Mouse (Mus musculus) neural tube, embryonic 13.5 days (tissue): ENCODE data around the gene Rad51d. TPM values are rescaled to one million over a fixed set of nuclear protein-coding genes. Genes with fewer than 3 reads are reported as not detected.
"Not testable (repeated sequence)": the region's sequence is repeated elsewhere in the genome, so short reads cannot be mapped to it uniquely, and the experiment has no call there.

Experiments
- ATAC-seq: fragments of 200-750 bp; cut with Nextera tagmentation; 2 replicates; pipeline ENCODE4 v1.8.0; 2017; ENCODE audit warnings: low read depth, mild to moderate bottlenecking, moderate TSS enrichment, moderate library complexity
- H3K27ac ChIP-seq: fragments of 300-500 bp; sonication (generic); replicated peaks from 2 replicates; pipeline ENCODE4 v1.5.1; 2015; ENCODE audit warnings: moderate library complexity, mild to moderate bottlenecking, inconsistent platforms
- H3K27me3 ChIP-seq: fragments of 300-500 bp; sonication (generic); 2 replicates; pipeline ENCODE4 v1.6.1; 2015; ENCODE audit warnings: mild to moderate bottlenecking, inconsistent platforms
- H3K36me3 ChIP-seq: fragments of 300-500 bp; sonication (generic); 2 replicates; pipeline ENCODE4 v1.6.1; 2015; ENCODE audit warnings: mild to moderate bottlenecking, inconsistent platforms
- H3K4me1 ChIP-seq: fragments of 300-500 bp; sonication (generic); replicated peaks from 2 replicates; pipeline ENCODE4 v1.6.1; 2015; ENCODE audit warnings: inconsistent platforms
- H3K4me2 ChIP-seq: fragments of 300-500 bp; sonication (generic); 2 replicates; pipeline ENCODE4 v1.6.1; 2015; ENCODE audit warnings: inconsistent platforms, mild to moderate bottlenecking, moderate library complexity
- H3K4me3 ChIP-seq: fragments of 300-500 bp; sonication (generic); 2 replicates; pipeline ENCODE4 v1.5.1; 2015; ENCODE audit warnings: mild to moderate bottlenecking, inconsistent platforms
- H3K9ac ChIP-seq: fragments of 300-500 bp; sonication (generic); 2 replicates; pipeline ENCODE4 v1.6.1; 2015; ENCODE audit warnings: moderate library complexity, mild to moderate bottlenecking, inconsistent platforms
- H3K9me3 ChIP-seq: fragments of 300-500 bp; sonication (generic); 2 replicates; pipeline ENCODE4 v1.6.1; 2016; ENCODE audit warnings: inconsistent platforms
- WGBS: fragments of 180-500 bp; shearing (Covaris S2); methylation state at CpG from one replicate; pipeline ENCODE4 v1.1.7; 2015; 5-methylcytosine and 5-hydroxymethylcytosine counted together
- polyA plus RNA-seq: library from polyadenylated mRNA; unstranded; fragments of >200 nt; fragmentation: Nextera tagmentation; extraction: Ambion mirVana; gene quantifications from 2 replicates; pipeline ENCODE4 v1.2.1, GENCODE M21; 2015

Gene Rad51d
- polyA plus RNA-seq, 1 experiment from 2014 or later: 12.4 TPM

DNA sequence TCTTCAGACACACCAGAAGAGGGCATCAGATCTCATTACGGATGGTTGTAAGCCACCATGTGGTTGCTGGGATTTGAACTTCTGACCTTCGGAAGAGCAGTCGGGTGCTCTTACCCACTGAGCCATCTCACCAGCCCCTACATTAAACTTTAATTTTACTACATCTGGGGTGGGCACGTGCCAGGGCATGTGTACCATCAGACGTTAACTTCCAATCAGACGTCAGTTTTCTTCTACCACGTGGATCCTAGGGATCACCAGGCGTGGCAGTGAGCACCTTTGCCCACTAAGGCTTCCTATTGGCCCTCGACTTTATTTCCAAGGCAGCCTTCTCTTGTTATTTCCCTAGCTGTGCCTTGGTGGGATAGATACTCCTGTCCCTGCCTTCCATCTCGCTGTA is 58.0 kb downstream of the Rad51d start:
- not testable (repeated sequence) for H3K9me3 ChIP-seq, H3K27ac ChIP-seq, ATAC-seq, H3K4me3 ChIP-seq, H3K4me2 ChIP-seq, H3K36me3 ChIP-seq, H3K27me3 ChIP-seq, H3K9ac ChIP-seq
- H3K4me1 ChIP-seq: peaks cover 39% of the 10 kb centered on the region
- 80% methylated on average over 10 of the region's 10 CpGs for WGBS

DNA sequence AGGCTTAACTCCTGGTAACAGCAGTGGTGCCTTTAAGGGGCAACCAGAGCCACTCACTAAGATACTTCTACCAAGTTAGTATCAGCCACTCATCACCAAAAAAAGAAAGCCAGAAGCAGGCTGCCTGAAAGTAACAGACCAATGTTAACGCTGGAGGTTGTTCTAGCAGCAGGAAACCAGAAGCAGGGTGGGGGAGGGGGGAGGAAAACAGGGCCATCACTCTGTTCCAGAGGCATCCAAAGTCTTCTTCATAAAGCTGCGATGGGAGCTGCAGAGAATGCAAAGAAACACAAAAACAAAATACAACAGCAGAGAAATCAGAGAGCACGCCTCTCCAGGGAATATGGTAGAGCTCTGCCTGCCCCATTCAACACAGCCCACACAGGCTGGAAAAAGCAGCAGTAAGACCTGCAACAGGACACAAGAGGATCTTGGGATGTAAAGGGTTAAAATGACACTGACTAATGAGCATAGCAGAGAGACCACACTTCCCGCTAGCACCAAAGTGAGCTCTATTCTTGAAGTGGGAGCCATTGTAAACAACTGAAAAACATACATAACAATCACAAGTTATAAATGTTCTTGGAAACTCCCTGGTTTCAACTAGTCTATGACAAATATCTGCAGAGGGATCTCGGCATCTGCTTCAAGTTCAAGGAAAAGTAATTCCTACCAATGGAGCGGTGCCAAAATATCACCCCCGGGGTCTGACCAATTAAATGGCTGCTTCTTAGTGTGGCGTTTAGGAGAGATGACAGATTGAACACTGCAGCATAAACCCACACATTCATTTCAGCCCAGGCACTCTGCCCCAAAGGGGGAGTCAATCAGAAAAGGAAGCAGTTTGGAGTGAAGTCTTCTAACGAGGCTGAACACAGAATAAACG is 59.2 kb downstream of the Rad51d start:
- peaks cover 31% of the 10 kb centered on the region for H3K4me1 ChIP-seq
- ATAC-seq: peak; percentile 77
- peak overlapping the region; percentile 27 for H3K4me2 ChIP-seq
- no peak overlapping the region; the same call in 1 of the 2 replicates for H3K27ac ChIP-seq
- H3K36me3 ChIP-seq: no peaks in the 10 kb centered on the region
- H3K9ac ChIP-seq: peak overlapping the region; percentile 14; the same call in 1 of the 2 replicates
- H3K27me3 ChIP-seq: no peaks in the 10 kb centered on the region
- 12% methylated on average over 10 of the region's 10 CpGs for WGBS
- no peak overlapping the region for H3K4me3 ChIP-seq
- no peaks in the 10 kb centered on the region for H3K9me3 ChIP-seq

DNA sequence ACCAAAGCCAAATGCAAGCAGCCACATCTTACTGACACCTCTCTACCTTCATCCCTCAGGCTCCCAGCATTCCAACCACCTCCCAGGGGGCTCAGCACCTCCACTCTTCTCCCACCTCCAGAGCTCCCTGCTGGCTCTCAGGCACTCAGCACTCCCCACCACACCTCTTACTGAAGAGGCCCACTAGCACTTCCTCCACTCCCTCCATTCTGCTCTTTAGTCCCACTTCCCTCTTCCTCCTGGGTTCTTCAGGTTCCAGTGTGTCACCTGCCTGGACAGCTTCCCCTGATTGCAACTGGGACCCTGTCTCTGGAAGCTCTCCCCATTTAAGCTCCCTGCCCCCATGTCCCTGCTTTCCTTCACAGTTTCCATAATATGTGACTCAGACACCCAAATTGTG is 63.6 kb downstream of the Rad51d start:
- no peak overlapping the region for H3K4me2 ChIP-seq
- H3K9me3 ChIP-seq: no peaks in the 10 kb centered on the region
- no peak overlapping the region for H3K9ac ChIP-seq
- H3K4me3 ChIP-seq: no peak overlapping the region
- no peak overlapping the region for H3K27ac ChIP-seq
- H3K27me3 ChIP-seq: no peaks in the 10 kb centered on the region
- no peak for ATAC-seq
- H3K4me1 ChIP-seq: peaks cover 18% of the 10 kb centered on the region
- no peaks in the 10 kb centered on the region for H3K36me3 ChIP-seq

Other genes with a start within 250 kb of the Rad51d start
- 0.33 and 0.52 TPM in 2 replicates for gene Cct6b, start 126.3 kb downstream of the Rad51d start, polyA plus RNA-seq
- 29.6 and 31.2 TPM in 2 replicates for gene Zfp830, start 126.3 kb downstream of the Rad51d start, polyA plus RNA-seq
- 24.8 and 25.9 TPM in 2 replicates for gene Lig3, start 109.5 kb downstream of the Rad51d start, polyA plus RNA-seq
- gene Rffl, start 19.4 kb downstream of the Rad51d start, polyA plus RNA-seq: 4.8 and 6.3 TPM in 2 replicates
- 0.63 and 0.94 TPM in 2 replicates for gene Fndc8, start 1.5 kb upstream of the Rad51d start, polyA plus RNA-seq
- gene Nle1, start 17.8 kb upstream of the Rad51d start, polyA plus RNA-seq: 29.2 and 31.9 TPM in 2 replicates
- gene Unc45b, start 19.9 kb upstream of the Rad51d start, polyA plus RNA-seq: 1.7 and 3.4 TPM in 2 replicates
- 0.98 and 1.0 TPM in 2 replicates for gene Slfn5, start 60.7 kb upstream of the Rad51d start, polyA plus RNA-seq
- 2.7 and 2.8 TPM in 2 replicates for gene Slfn9, start 101.2 kb upstream of the Rad51d start, polyA plus RNA-seq
- 0.21 and 0.45 TPM in 2 replicates for gene Slfn8, start 130.2 kb upstream of the Rad51d start, polyA plus RNA-seq
- 0.98 and 1.4 TPM in 2 replicates for gene Slfn2, start 174.5 kb upstream of the Rad51d start, polyA plus RNA-seq
- gene Slfn1, start 226.2 kb upstream of the Rad51d start, polyA plus RNA-seq: not detected in 2 replicates